Comparison of ENCODE assay signal across 9 mouse cellular contexts in the genomic region with DNA sequence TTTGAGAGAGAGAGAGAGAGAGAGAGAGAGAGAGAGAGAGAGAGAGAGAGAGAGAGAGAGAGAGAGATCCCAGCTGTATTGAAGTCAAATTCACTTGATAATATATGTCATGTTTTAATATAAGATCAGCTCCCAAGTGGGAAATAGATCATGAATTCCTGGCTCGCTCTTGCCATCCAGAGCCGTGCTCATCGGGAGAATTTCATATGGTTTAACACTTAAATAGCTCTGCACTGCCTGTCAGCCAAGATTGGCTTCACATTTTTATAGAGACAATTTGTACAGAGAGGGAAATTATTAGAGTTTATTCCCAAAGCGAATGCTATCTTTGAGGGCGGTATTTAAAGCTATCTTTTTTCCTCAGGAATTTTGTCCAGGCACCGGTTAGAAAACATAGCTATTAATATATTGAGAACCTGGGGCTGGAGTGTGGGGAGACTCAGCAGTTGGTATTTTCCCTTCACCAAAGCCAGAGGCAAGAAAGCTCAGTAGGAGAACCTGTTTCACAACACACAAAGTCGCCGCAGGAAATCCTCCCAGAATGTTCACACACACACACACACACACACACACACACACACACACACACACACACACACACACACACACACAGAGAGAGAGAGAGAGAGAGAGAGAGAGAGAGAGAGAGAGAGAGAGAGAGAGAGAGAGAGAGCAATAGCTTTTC. TPM values are rescaled to one million over a fixed set of nuclear protein-coding genes. Genes with fewer than 3 reads are reported as not detected.
DNase-seq lines count a peak whose midpoint lies in the region; ATAC-seq lines count a peak whose summit lies in the region.
"Had no signal": no experiment of that assay in that cellular context is flagged by ENCODE, and none has a peak within 500 bp of the region (broad histone marks: within the 10 kb centered on the region; RNA-seq: fewer than 3 reads in every experiment).

No protein-coding gene starts in this region.

- no peaks in the 10 kb centered on the region for H3K36me3 ChIP-seq in heart, embryonic 11.5 days (ENCODE audit: control insufficient read depth, insufficient read depth, low read length)
- no peaks in the 10 kb centered on the region for H3K36me3 ChIP-seq in midbrain, embryonic 10.5 days
- H3K36me3 ChIP-seq in midbrain, embryonic 11.5 days (ENCODE audit: control insufficient read depth, insufficient read depth, low read length), result no peaks in the 10 kb centered on the region
- H3K36me3 ChIP-seq in liver, embryonic 15.5 days (replicated peaks), result no peaks in the 10 kb centered on the region

- DNase-seq in heart, postnatal 4 days, result no peak
- DNase-seq in midbrain, embryonic 10.5 days (ENCODE audit: low spot score), result no peak
- DNase-seq in midbrain, embryonic 11.5 days (ENCODE audit: low spot score, missing footprints), result no peak
- DNase-seq in thymus, postnatal 36 days, result peak; percentile 53 to 57
- DNase-seq in urinary bladder, adult 18-20 months (ENCODE audit: low spot score in 2 of 2), result no peak
- DNase-seq in layer of hippocampus, adult 18-20 months (ENCODE audit: low spot score in 2 of 2), result no peak
- DNase-seq: cerebellum, postnatal 10 days had no signal

- peak overlapping the region; percentile 84 for H3K27ac ChIP-seq in heart, embryonic 11.5 days (ENCODE audit: low read depth, low read length)
- H3K27ac ChIP-seq in midbrain, embryonic 10.5 days (replicated peaks), result no peak overlapping the region
- H3K27ac ChIP-seq in midbrain, embryonic 11.5 days (ENCODE audit: low read depth, low read length), result no peak overlapping the region
- peak overlapping the region; percentile 98 for H3K27ac ChIP-seq in liver, embryonic 15.5 days (replicated peaks)

- H3K4me3 ChIP-seq in heart, embryonic 11.5 days (ENCODE audit: low read depth, low read length), result peak overlapping the region; percentile 34
- H3K4me3 ChIP-seq in midbrain, embryonic 10.5 days, result peak overlapping the region; percentile 11; the same call in 1 of the 2 replicates
- no peak overlapping the region for H3K4me3 ChIP-seq in midbrain, embryonic 11.5 days (ENCODE audit: low read depth, low read length)
- H3K4me3 ChIP-seq in liver, embryonic 15.5 days (replicated peaks), result peak overlapping the region; percentile 57

- 45% methylated on average over 8 of the region's 8 CpGs for WGBS in heart, embryonic 11.5 days (ENCODE audit: insufficient replicate concordance)
- 73% methylated on average over 8 of the region's 8 CpGs for WGBS in midbrain, embryonic 10.5 days
- WGBS in midbrain, embryonic 11.5 days, result 73% methylated on average over 8 of the region's 8 CpGs
- WGBS in liver, embryonic 15.5 days (ENCODE audit: insufficient replicate concordance), result 10% methylated on average over 8 of the region's 8 CpGs

- H3K4me1 ChIP-seq in heart, embryonic 11.5 days (ENCODE audit: control insufficient read depth, insufficient read depth, low read length), result peaks cover 4% of the 10 kb centered on the region; the same call in 1 of the 2 replicates
- peaks cover 11% of the 10 kb centered on the region for H3K4me1 ChIP-seq in midbrain, embryonic 10.5 days
- peaks cover 4% of the 10 kb centered on the region; the same call in 1 of the 2 replicates for H3K4me1 ChIP-seq in midbrain, embryonic 11.5 days (ENCODE audit: control insufficient read depth, insufficient read depth, low read length)
- peaks cover 44% of the 10 kb centered on the region for H3K4me1 ChIP-seq in liver, embryonic 15.5 days (replicated peaks)

- H3K9ac ChIP-seq in heart, embryonic 11.5 days (ENCODE audit: low read depth, low read length), result 0 out of 2 replicates have a peak overlapping the region, but pooled peaks have one; percentile 39
- H3K9ac ChIP-seq in midbrain, embryonic 11.5 days (ENCODE audit: low read length), result no peak overlapping the region
- peak overlapping the region; percentile 62 for H3K9ac ChIP-seq in liver, embryonic 15.5 days

- peak overlapping the region; percentile 60 for H3K4me2 ChIP-seq in heart, embryonic 11.5 days
- no peak overlapping the region for H3K4me2 ChIP-seq in midbrain, embryonic 11.5 days
- peak overlapping the region; percentile 72 for H3K4me2 ChIP-seq in liver, embryonic 15.5 days

- H3K27me3 ChIP-seq in heart, embryonic 11.5 days (ENCODE audit: control insufficient read depth, insufficient read depth, low read length), result no peaks in the 10 kb centered on the region
- H3K27me3 ChIP-seq in midbrain, embryonic 10.5 days (ENCODE audit: low read depth, poor library complexity, severe bottlenecking), result no peaks in the 10 kb centered on the region
- H3K27me3 ChIP-seq in midbrain, embryonic 11.5 days (ENCODE audit: control insufficient read depth, insufficient read depth, low read length), result no peaks in the 10 kb centered on the region
- H3K27me3 ChIP-seq in liver, embryonic 15.5 days, result no peaks in the 10 kb centered on the region

- ATAC-seq in heart, embryonic 11.5 days (replicated peaks; ENCODE audit: insufficient number of reproducible peaks, low FRiP score, low TSS enrichment), result no peak
- no peak for ATAC-seq in midbrain, embryonic 11.5 days (ENCODE audit: low FRiP score)
- ATAC-seq in liver, embryonic 15.5 days (ENCODE audit: insufficient read depth), result no peak

- no peaks in the 10 kb centered on the region for H3K9me3 ChIP-seq in heart, embryonic 11.5 days (replicated peaks; ENCODE audit: control insufficient read depth, low read length)
- no peaks in the 10 kb centered on the region for H3K9me3 ChIP-seq in midbrain, embryonic 10.5 days (replicated peaks)
- no peaks in the 10 kb centered on the region for H3K9me3 ChIP-seq in midbrain, embryonic 11.5 days (ENCODE audit: control insufficient read depth, low read length)
- no peaks in the 10 kb centered on the region for H3K9me3 ChIP-seq in liver, embryonic 15.5 days (replicated peaks)

RNA-seq across cellular contexts. Expression of a gene that starts 17.9 kb away (rescaled TPM):
- polyA plus RNA-seq in heart, embryonic 11.5 days (2014; fragmentation: Nextera tagmentation; extraction: Ambion mirVana), result 20.9 and 21.0 TPM in 2 replicates
- 10 to 100 TPM; 37.5 to 38.0 TPM for total RNA-seq in heart, postnatal 4 days (2021)
- polyA plus RNA-seq in midbrain, embryonic 10.5 days (2016; fragmentation: Nextera tagmentation; extraction: Ambion mirVana), result 20.1 and 24.3 TPM in 2 replicates
- polyA plus RNA-seq in midbrain, embryonic 11.5 days (2014; fragmentation: Nextera tagmentation; extraction: Ambion mirVana), result 36.8 and 40.3 TPM in 2 replicates
- polyA plus RNA-seq in liver, embryonic 15.5 days (2015; fragmentation: Nextera tagmentation; extraction: Ambion mirVana), result 10.1 and 11.0 TPM in 2 replicates
- total RNA-seq in layer of hippocampus, adult 18-20 months (2021), result 100 to 1,000 TPM; 216 to 230 TPM

Comparison
In these comparisons a context has a peak if more than half of its experiments do, and no peak if none do; other contexts are left out.
1. H3K27ac ChIP-seq: peak in heart, embryonic 11.5 days (single experiment) and liver, embryonic 15.5 days (single experiment); none in midbrain, embryonic 10.5 days (single experiment) and midbrain, embryonic 11.5 days (single experiment).
2. DNase-seq: peak in thymus, postnatal 36 days (2 of 2); none in heart, postnatal 4 days (single experiment), midbrain, embryonic 10.5 days (single experiment), midbrain, embryonic 11.5 days (single experiment), urinary bladder, adult 18-20 months (0 of 2) and layer of hippocampus, adult 18-20 months (0 of 2).